Mouse (Mus musculus) inflammation-experienced regulatory T-cells, adult 6 months (primary cell): ENCODE measurements around the gene Gm20920. TPM values are rescaled to one million over a fixed set of nuclear protein-coding genes. Genes with fewer than 3 reads are reported as not detected.
"Not testable (repeated sequence)": the region's sequence is repeated elsewhere in the genome, so short reads cannot be mapped to it uniquely, and the experiment has no call there.

Experiments
- ATAC-seq: one replicate; pipeline ENCODE4 v1.8.0; 2017
- polyA plus RNA-seq, 3 experiments: library from polyadenylated mRNA; unstranded; fragments of 100-300 nt; shearing (Covaris generic); gene quantifications; one replicate each; pipeline ENCODE4 v1.2.1; 2017

The Gm20920 gene
- polyA plus RNA-seq = not detected

DNA sequence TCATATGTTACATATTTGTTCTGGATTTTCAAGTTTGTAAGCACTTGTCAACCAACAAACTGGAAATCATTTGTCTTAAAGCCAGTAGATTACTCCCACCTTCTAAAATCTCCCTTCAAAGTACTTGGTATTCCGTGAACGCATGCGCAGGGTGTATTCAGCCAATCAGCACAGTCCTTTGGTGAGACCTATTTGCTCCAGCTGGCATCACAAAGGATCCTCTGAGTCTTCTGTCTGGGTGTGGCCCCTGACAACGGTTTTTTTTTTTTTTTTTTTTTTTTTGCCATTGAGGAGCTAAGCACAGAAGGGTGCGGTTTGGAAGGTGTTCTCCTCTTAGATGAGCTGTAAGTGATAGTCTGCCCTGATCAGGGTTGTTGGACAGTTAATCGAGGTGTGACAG lies at the start of gene Gm20920:
TSS of gene Gm20920 (plus strand) at position 301 of the 400 bp plus-strand sequence.
- not testable (repeated sequence) for ATAC-seq
